Mouse (Mus musculus) neutrophil, adult 5-6 weeks (primary cell): Measurements from ENCODE around the gene Ubash3a. TPM values are rescaled to one million over a fixed set of nuclear protein-coding genes. Genes with fewer than 3 reads are reported as not detected.

Experiments
- ATAC-seq: fragments of 151-379, 151-347 bp; 2 replicates; pipeline ENCODE4 v1.8.0; 2017; ENCODE audit warnings: mild to moderate bottlenecking, moderate TSS enrichment; ENCODE audit not compliant: insufficient number of reproducible peaks, poor library complexity, low FRiP score, severe bottlenecking; ENCODE audit errors: extremely low read depth
- total RNA-seq: library from RNA; stranded (forward); fragments of 200-1000 nt; gene quantifications from 2 replicates; pipeline ENCODE4 v1.2.3, GENCODE M21; 2017

Gene Ubash3a
- total RNA-seq, 1 experiment from 2014 or later = 4.3 TPM

DNA sequence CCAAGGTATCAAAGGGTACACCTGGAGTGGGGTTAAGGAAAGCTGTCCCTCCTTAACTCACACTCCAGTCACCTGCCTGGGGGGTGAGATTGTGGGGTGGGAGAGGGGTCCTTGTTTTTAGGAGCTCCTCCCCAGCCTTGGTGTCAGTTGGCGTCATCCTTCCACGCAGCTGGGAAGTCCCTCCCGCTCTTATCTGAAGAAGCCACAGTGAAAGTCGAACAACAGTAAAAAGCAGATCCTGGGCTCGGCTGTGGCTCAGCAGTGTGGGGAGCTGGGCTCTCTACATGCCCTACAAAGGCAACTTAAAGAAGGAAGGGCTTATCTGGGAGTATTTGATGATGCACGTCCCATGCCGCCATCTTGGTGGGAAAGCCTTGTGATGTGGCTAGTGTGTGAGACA lies 2.6 kb downstream of the Ubash3a start:
- ATAC-seq = no peak

DNA sequence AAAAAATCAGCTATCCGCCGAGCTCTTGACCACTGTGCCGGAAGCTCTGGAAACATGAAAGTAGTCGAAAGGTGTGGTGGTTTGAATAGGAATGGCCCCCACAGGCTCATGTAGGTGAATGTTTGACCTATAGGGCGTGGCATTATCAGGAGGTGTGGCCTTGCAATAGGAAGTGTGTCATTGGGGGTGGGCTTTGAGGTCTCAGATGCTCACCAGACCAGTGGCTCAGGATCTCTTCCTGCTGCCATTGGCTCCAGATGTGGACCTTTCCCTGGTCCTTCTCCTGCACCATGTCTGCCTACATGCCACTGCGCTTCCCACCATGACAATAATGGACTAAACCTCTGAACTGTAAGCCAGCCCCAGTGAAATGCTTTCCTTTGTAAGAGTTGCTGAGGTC lies 4.2 kb downstream of the Ubash3a start:
- ATAC-seq = no peak

DNA sequence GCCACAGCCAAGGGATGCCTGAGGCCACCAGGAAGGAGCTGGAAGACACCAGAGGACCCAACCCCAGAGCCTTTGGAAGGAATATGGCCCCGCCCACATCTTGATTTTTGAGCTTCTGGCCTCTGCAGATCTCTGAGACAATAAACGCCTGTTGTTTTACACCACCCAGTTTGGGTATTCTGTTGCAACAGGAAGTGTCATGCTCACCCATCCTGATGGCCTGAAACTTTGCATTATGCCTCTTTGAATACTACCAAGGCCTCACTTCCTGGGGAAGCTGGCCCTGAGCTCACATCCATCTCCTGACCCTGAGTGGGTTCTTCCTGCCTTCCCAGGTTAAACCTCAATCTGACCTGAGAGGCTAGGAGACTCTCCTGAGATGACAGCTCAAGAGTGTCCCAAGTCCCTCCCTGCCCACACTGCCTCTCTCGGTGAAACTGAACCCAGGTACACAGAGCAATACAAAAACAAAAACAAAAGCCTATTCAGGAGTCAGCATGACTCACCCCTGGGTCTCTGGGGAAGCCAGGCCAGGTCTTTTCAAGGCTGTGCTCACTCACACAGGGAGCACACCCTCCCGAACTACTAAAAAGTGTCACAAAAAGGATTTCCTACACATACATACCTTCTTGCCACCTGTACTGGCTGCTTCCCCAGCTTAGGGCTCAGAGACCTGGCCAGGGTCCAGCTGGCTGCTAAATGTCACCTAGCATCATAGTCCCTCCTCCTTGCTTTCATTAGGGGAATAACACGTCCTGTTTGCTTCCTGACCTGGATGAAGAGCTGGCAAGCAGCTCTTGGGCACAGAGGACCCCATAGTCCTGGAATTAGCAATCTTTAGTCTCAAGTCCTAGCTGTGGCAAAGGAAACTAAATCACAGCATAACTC lies 8.6 kb downstream of the Ubash3a start:
- ATAC-seq = peak; percentile 33

GRCm38 (mm10) chr17:31222810-31223310 lies 15.2 kb downstream of the Ubash3a start:
- no peak for ATAC-seq

- ATAC-seq = peak; percentile 56
Measured at GRCm38 (mm10) chr17:31223835-31224234, 16.2 kb downstream of the Ubash3a start.

DNA sequence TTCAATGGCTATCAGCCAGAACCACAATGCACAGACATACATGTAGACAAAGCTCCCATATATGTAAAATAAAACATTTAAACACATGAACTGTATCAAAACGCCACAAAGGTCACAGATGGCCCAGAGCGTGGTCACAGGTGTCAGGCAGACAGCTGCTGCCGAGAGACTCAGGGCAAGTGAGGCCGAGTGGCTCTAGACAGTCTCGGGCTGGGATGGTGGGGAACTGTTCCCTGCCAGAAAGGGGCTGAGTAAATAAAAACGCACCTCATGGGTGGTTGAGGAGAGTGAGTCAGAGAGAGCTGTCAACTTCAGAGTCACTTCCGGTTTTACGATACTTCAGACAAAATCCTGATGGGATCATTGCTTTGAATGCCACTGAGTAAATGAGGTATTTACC lies 16.9 kb downstream of the Ubash3a start:
- ATAC-seq = no peak

GRCm38 (mm10) chr17:31226368-31226767 lies 18.7 kb downstream of the Ubash3a start:
- ATAC-seq = no peak

DNA sequence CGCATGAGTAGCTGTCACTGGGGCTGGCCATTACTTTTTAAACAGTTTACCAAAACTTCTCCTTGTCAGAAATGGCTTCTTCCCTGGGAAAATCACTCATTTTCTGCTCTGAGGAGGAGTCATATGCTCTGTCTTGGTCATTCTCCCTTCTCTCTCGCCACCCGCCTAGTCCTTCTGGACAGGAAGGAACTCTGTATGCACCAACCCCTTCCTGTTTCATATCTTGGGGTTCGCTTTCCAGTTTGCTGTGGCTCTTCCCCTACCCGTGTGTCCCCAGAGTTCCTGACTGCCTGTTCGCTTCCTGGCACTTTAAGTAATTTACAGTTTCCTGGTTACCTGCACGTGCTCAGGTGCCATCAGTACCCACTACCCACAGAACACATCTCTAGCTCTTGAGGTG lies 19.3 kb downstream of the Ubash3a start:
- ATAC-seq = no peak

GRCm38 (mm10) chr17:31231780-31232179 lies 24.1 kb downstream of the Ubash3a start:
- no peak for ATAC-seq

DNA sequence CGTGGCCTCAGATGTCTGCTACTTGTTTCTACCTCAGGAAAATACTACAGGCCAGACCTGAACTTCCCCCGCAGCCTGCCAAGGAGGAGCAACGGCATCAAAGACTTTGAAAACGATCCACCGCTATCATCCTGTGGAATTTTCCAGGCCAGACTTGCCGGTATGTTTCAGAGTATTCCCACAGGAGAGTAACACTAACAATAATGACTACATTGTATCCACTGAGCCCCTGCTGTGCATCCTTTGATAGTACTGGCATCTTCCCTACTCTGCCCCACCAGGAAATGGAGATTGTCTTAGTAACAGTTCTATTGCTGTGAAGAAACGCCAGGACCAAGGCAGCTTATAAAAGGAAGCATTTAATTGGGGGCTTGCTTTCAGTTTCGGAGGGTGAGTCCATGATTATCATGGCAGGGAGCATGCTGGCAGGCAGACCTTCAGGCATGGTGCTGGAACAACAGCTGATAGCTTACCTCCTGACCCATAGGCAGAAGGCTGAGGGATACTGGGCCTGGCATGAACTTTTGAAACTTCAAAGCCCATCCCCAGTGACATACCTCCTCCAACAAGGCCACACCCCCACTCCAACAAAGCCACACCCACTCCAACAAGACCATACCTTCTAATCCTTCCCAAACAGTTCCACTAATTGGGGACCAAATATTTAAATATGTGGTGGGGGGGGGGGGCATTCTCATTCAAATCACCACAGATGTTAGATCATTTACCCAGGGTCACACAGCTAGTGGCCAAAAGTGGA lies 24.8 kb downstream of the Ubash3a start:
- no peak for ATAC-seq

DNA sequence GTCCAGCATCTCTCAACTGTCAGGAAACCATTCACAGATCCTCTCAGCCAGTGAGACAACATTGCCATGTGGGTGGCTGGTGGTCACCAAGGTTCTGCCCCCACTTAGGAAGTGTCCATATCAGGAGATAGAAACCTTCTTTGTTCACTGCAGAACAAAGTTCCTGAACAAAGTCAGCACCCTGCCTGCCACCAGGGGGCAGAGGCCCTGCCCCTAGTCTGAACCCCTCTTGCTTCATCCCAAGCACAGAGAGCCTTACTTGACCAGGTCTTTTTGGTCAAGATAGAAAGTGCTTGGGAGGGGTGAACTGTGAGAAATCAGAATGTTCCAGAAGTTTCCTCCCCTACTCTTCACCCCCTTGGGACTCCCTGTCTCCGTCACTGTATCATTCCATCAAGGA lies 28.2 kb downstream of the Ubash3a start:
- ATAC-seq = no peak

- ATAC-seq = no peak
Measured at GRCm38 (mm10) chr17:31238234-31239020, 30.8 kb downstream of the Ubash3a start.

DNA sequence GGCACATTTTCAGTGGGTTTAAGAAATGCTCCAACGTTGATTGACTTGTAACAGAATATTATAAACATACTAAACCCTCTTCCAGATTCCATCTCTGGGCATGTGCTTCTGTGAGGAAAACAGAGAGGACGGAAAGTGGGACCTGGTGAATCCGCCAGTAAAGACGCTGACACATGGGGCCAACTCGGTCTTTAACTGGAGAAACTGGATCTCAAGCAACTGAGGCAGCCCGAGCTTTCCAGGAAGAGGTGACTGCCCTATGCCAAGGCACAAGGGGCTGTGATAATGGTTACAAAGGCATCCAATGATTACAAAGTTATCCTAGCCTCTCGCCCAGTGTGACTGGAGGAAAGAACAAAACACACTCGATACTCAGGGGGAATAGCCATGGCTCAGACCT lies 33.5 kb downstream of the Ubash3a start:
- ATAC-seq = no peak

DNA sequence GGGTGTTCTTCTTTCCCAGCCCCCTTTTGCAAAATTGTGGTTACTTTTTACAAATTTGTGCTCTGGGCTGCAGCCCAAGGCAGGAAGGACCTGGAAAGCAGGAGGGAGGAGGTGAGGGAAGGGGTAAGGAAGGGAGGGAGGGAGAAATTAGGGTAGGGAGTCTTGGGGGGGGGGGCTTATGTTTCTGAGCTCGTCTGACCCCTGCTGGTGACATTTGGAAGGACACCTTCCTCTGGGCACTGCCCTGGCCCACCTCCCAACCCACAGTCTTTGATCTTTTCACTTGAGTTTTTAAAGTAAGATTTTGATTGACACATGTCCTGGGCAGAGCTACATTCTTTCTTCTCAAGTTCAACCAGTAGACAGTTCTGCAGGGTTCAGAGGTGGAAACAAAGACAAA lies 35.1 kb downstream of the Ubash3a start:
- no peak for ATAC-seq

GRCm38 (mm10) chr17:31245321-31245720 lies 37.6 kb downstream of the Ubash3a start:
- no peak for ATAC-seq

DNA sequence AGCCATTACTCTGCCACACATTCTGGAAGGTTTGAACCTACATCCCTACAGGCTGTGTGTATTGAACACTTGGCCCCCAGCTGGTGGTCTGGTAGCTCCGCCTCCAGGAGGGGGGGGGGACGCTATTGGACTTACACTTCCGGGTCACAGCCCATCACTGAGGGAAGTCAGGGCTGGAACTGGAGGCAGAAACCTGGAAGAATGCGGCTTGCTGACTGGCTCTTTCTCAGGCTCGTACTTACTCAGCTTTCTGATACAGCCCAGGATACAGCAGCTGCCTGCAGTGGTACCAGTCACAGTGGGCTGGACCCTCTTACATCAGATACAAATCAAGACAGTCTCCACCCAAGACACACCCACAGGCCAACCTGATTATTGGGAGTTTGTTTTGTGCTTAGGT lies 39.5 kb downstream of the Ubash3a start:
- ATAC-seq = no peak

DNA sequence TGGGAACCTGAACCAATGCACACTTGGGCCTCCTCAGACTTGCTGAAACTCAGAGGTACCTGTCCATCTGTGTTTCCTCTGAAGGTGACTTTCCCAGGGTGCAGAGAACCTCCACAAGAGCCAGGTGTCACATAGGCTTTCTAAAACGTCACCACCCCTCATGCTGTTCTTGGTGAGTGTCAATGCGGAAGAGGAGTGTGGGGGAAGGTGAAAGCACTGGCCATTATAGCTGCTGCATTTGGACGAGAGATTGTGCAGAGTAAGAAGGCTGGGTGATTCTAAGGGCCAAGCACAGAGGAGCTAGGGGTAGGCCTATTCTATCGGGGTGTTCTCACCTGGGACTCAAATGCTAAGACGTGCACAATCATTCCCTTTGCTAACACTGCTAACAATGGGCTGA lies 46.3 kb downstream of the Ubash3a start:
- no peak for ATAC-seq

GRCm38 (mm10) chr17:31254463-31254931 lies 46.8 kb downstream of the Ubash3a start:
- ATAC-seq = peak; percentile 91

- ATAC-seq = no peak
Measured at GRCm38 (mm10) chr17:31257149-31257548, 49.5 kb downstream of the Ubash3a start.
